Mouse (Mus musculus): ENCODE measurements around the gene Cops3. TPM values are rescaled to one million over a fixed set of nuclear protein-coding genes. Genes with fewer than 3 reads are reported as not detected.

Gene Cops3
- polyA plus RNA-seq, 1 experiment from 2014 or later, result 180 TPM

DNA sequence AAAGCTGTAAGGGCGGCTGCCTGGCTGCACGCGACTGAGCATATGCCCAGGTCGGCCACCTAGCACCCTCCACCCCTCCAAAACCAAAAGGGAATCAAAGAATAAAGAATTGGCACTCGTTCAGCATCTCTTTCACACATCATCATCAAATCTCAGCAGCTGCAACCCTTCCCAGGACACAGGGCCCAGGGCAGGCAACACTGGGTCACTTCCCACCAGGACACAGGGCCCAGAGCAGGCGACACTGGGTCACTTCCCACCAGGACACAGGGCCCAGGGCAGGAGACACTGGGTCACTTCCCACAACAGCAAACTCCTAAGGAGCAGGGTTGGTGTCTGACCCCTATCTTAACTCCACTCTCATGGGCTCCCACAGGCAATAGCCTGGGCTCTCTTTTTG, 46.2 kb downstream of the Cops3 start:
- no peak for DNase-seq (ENCODE audit: low spot score)
- no peak overlapping the region for H3K27ac ChIP-seq (replicated peaks; ENCODE audit: low read depth, low read length)
- no peak overlapping the region for H3K4me2 ChIP-seq (ENCODE audit: low read depth, low read length)
- H3K4me3 ChIP-seq (ENCODE audit: low read depth, low read length), result no peak overlapping the region
- 94% methylated on average over 6 of the region's 6 CpGs for WGBS
- no peaks in the 10 kb centered on the region for H3K4me1 ChIP-seq (ENCODE audit: control insufficient read depth, insufficient read depth, low read length)
- H3K36me3 ChIP-seq (ENCODE audit: control insufficient read depth, insufficient read depth, low read length), result peaks cover 74% of the 10 kb centered on the region
- no peak for ATAC-seq (ENCODE audit: low read depth)
- no peak overlapping the region for H3K9ac ChIP-seq (ENCODE audit: low read depth, low read length)
- H3K9me3 ChIP-seq (ENCODE audit: control insufficient read depth, low read length), result no peaks in the 10 kb centered on the region
- no peaks in the 10 kb centered on the region for H3K27me3 ChIP-seq (replicated peaks; ENCODE audit: control insufficient read depth, insufficient read depth, low read length)

DNA sequence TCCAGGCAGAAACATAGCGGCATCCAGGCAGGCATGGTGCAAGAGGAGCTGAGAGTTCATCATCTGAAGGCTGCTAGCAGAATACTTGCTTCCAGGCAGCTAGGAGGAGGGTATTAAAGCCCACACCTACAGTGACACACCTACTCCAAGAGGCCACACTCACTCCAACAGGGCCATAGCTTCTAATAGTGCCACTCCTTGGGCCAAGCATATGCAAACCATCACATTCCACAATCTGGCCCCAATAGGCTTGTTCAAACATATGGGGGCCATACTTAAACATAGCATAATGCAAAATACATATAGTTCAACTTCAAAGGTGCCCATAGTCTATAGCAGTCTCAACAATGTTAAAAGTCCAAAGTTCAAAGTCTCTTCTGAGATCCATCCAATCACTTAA, 50.3 kb downstream of the Cops3 start:
- Histone ChIP-seq H3K27me3 (replicated peaks; ENCODE audit: control insufficient read depth, insufficient read depth, low read length) (0 out of 2 replicates have a peak, but pooled peaks cover 3% of the 10 kb centered on the region), H3K4me1 (ENCODE audit: control insufficient read depth, insufficient read depth, low read length) (peaks cover 4% of the 10 kb centered on the region; the same call in 1 of the 2 replicates), H3K9me3 (ENCODE audit: control insufficient read depth, low read length) (no peaks in the 10 kb centered on the region), H3K27ac (replicated peaks; ENCODE audit: low read depth, low read length) (no peak overlapping the region), H3K4me2 (ENCODE audit: low read depth, low read length) (no peak overlapping the region), H3K4me3 (ENCODE audit: low read depth, low read length) (no peak overlapping the region), H3K36me3 (ENCODE audit: control insufficient read depth, insufficient read depth, low read length) (peaks cover 33% of the 10 kb centered on the region), H3K9ac (ENCODE audit: low read depth, low read length) (no peak overlapping the region)
- 94% methylated on average over 1 of the region's 1 CpGs for WGBS
- ATAC-seq (ENCODE audit: low read depth) (no peak), DNase-seq (ENCODE audit: low spot score) (no peak)

- H3K27ac ChIP-seq (replicated peaks; ENCODE audit: low read depth, low read length), result no peak within 1 kb of the TSS
- 1% methylated on average over 16 of the region's 51 CpGs for WGBS
Measured at GRCm38 (mm10) chr11:59787199-59787781, 52.3 kb downstream of the Cops3 start, which contains the start of gene Pld6. Gene Pld6 (minus strand): TSS chr11:59787645.

DNA sequence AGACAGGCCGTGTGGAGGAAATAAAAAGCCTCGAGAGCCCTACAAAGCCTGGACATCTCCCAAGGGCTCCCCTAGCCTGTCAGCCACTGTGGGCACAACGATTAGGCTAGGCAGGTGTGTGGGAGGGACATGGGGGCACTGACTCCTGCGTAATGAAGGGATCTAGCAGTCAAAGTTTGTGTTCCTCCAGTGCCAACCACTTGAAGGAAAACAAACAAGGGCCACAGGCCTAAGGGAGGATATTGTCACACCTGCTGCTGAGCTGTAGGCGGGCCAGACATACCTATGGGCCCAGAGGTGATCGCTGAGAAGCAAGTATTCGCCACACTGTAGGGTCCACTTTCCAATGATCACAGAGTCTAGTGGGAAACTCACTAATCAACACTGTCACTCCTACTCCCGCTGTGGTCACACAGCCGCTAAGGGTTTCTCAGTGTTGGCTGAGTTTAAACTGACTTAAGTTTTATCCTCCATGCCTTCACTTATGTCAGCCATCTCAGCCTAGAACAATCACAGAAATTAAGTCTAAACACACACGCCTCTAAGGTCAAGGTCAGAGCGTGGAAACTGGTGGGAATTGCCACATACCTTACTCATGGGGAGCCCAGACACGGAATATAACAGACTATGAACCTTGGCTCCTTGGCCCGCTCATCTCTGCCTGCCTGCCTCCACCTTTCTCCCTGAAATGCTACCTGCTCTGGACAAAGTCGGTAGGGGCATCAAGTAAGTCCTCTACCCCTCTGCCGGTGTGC, 53.0 kb downstream of the Cops3 start:
- WGBS, result 45% methylated on average over 15 of the region's 15 CpGs
- peak overlapping the region; percentile 98 for H3K4me2 ChIP-seq (ENCODE audit: low read depth, low read length)
- ATAC-seq (ENCODE audit: low read depth) (no peak), DNase-seq (ENCODE audit: low spot score) (no peak)
- peaks cover 4% of the 10 kb centered on the region; the same call in 1 of the 2 replicates for H3K4me1 ChIP-seq (ENCODE audit: control insufficient read depth, insufficient read depth, low read length)
- no peaks in the 10 kb centered on the region for H3K9me3 ChIP-seq (ENCODE audit: control insufficient read depth, low read length)
- 0 out of 2 replicates have a peak, but pooled peaks cover 3% of the 10 kb centered on the region for H3K27me3 ChIP-seq (replicated peaks; ENCODE audit: control insufficient read depth, insufficient read depth, low read length)
- H3K9ac ChIP-seq (ENCODE audit: low read depth, low read length), result peak overlapping the region; percentile 58
- H3K27ac ChIP-seq (replicated peaks; ENCODE audit: low read depth, low read length), result no peak overlapping the region
- peaks cover 7% of the 10 kb centered on the region for H3K36me3 ChIP-seq (ENCODE audit: control insufficient read depth, insufficient read depth, low read length)
- peak overlapping the region; percentile 47 for H3K4me3 ChIP-seq (ENCODE audit: low read depth, low read length)

More at GRCm38 (mm10) chr11:59787199-59787781, 52.3 kb downstream of the Cops3 start, which contains the start of gene Pld6:
- peaks cover 13% of the 10 kb centered on the region for H3K36me3 ChIP-seq (ENCODE audit: control insufficient read depth, insufficient read depth, low read length)
- no peaks in the 10 kb centered on the region for H3K9me3 ChIP-seq (ENCODE audit: control insufficient read depth, low read length)
- H3K4me2 ChIP-seq (ENCODE audit: low read depth, low read length), result peak within 1 kb of the TSS; percentile 98
- 0 out of 2 replicates have a peak, but pooled peaks cover 3% of the 10 kb centered on the region for H3K27me3 ChIP-seq (replicated peaks; ENCODE audit: control insufficient read depth, insufficient read depth, low read length)
- ATAC-seq (ENCODE audit: low read depth), result peak; percentile 84
- peaks cover 4% of the 10 kb centered on the region; the same call in 1 of the 2 replicates for H3K4me1 ChIP-seq (ENCODE audit: control insufficient read depth, insufficient read depth, low read length)
- H3K9ac ChIP-seq (ENCODE audit: low read depth, low read length), result peak within 1 kb of the TSS; percentile 58
- H3K4me3 ChIP-seq (ENCODE audit: low read depth, low read length), result peak within 1 kb of the TSS; percentile 47
- DNase-seq (ENCODE audit: low spot score), result peak; percentile 73

GRCm38 (mm10) chr11:59783591-59783990, 56.0 kb downstream of the Cops3 start:
- DNase-seq (ENCODE audit: low spot score) (no peak), ATAC-seq (ENCODE audit: low read depth) (no peak)
- Histone ChIP-seq H3K27me3 (replicated peaks; ENCODE audit: control insufficient read depth, insufficient read depth, low read length) (0 out of 2 replicates have a peak, but pooled peaks cover 3% of the 10 kb centered on the region), H3K9ac (ENCODE audit: low read depth, low read length) (no peak overlapping the region), H3K4me1 (ENCODE audit: control insufficient read depth, insufficient read depth, low read length) (peaks cover 4% of the 10 kb centered on the region; the same call in 1 of the 2 replicates), H3K27ac (replicated peaks; ENCODE audit: low read depth, low read length) (no peak overlapping the region), H3K4me2 (ENCODE audit: low read depth, low read length) (no peak overlapping the region), H3K4me3 (ENCODE audit: low read depth, low read length) (no peak overlapping the region), H3K36me3 (ENCODE audit: control insufficient read depth, insufficient read depth, low read length) (no peaks in the 10 kb centered on the region), H3K9me3 (ENCODE audit: control insufficient read depth, low read length) (no peaks in the 10 kb centered on the region)
- WGBS, result 85% methylated on average over 6 of the region's 6 CpGs

DNA sequence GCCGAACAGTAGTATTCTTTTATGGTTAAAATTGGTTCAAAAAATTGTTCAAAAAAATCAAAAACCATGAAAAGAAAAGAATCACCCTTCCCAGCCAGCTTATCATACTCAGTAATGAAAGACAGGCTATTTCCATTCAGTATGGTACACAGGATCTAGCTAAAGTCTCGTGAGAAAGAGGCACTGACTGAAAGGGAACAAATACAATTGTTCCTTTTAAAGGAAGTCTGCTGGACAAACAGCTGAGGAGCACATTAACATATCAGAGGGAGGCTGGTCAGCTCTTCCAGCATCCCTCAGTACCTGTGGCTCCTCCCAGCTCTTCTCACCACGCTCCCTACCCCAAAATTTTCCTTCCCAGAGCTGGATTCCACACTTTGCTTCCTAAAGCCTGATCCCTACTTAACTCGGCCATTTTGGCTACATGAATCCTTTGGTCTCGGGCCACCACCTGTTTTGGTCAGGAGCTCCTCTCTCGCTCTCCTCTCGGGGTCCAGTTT, 57.5 kb downstream of the Cops3 start:
- Histone ChIP-seq H3K9ac (ENCODE audit: low read depth, low read length) (no peak overlapping the region), H3K4me1 (ENCODE audit: control insufficient read depth, insufficient read depth, low read length) (no peaks in the 10 kb centered on the region; the same call in 1 of the 2 replicates), H3K4me2 (ENCODE audit: low read depth, low read length) (no peak overlapping the region), H3K4me3 (ENCODE audit: low read depth, low read length) (no peak overlapping the region), H3K27me3 (replicated peaks; ENCODE audit: control insufficient read depth, insufficient read depth, low read length) (0 out of 2 replicates have a peak, but pooled peaks cover 3% of the 10 kb centered on the region), H3K9me3 (ENCODE audit: control insufficient read depth, low read length) (no peaks in the 10 kb centered on the region), H3K36me3 (ENCODE audit: control insufficient read depth, insufficient read depth, low read length) (peaks cover 10% of the 10 kb centered on the region), H3K27ac (replicated peaks; ENCODE audit: low read depth, low read length) (no peak overlapping the region)
- 69% methylated on average over 7 of the region's 7 CpGs for WGBS
- ATAC-seq (ENCODE audit: low read depth), result no peak
- no peak for DNase-seq (ENCODE audit: low spot score)

DNA sequence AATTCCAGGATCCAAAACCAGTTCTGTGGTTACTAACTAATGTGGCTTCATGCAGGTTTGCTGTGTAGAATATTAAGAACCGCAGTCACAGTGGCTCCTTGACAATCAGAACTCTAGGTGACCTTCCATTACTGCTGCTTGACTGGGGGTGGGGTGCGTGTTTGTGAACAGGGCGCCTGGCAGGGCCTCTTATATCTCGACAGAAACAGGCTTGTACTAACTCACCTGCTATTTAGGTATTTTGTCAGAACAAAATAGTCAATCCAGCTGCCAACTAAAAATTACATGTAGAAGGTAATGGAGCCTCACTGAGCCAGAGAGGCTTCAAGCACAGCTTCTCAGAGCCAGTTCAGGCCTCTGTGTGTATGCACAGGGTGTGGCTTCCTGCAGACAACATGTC, 59.4 kb downstream of the Cops3 start:
- no peaks in the 10 kb centered on the region for H3K4me1 ChIP-seq (ENCODE audit: control insufficient read depth, insufficient read depth, low read length)
- H3K27me3 ChIP-seq (replicated peaks; ENCODE audit: control insufficient read depth, insufficient read depth, low read length), result no peaks in the 10 kb centered on the region
- no peak overlapping the region for H3K4me3 ChIP-seq (ENCODE audit: low read depth, low read length)
- H3K27ac ChIP-seq (replicated peaks; ENCODE audit: low read depth, low read length), result no peak overlapping the region
- no peaks in the 10 kb centered on the region for H3K9me3 ChIP-seq (ENCODE audit: control insufficient read depth, low read length)
- no peak for ATAC-seq (ENCODE audit: low read depth)
- no peak overlapping the region for H3K4me2 ChIP-seq (ENCODE audit: low read depth, low read length)
- peaks cover 28% of the 10 kb centered on the region for H3K36me3 ChIP-seq (ENCODE audit: control insufficient read depth, insufficient read depth, low read length)
- WGBS, result 79% methylated on average over 4 of the region's 4 CpGs
- H3K9ac ChIP-seq (ENCODE audit: low read depth, low read length), result no peak overlapping the region
- DNase-seq (ENCODE audit: low spot score), result no peak

- WGBS, result 79% methylated on average over 4 of the region's 4 CpGs
- H3K27ac ChIP-seq (replicated peaks; ENCODE audit: low read depth, low read length), result no peak overlapping the region
- no peak overlapping the region for H3K4me2 ChIP-seq (ENCODE audit: low read depth, low read length)
- no peak overlapping the region for H3K4me3 ChIP-seq (ENCODE audit: low read depth, low read length)
- no peaks in the 10 kb centered on the region for H3K4me1 ChIP-seq (ENCODE audit: control insufficient read depth, insufficient read depth, low read length)
- H3K9me3 ChIP-seq (ENCODE audit: control insufficient read depth, low read length), result no peaks in the 10 kb centered on the region
- no peak for ATAC-seq (ENCODE audit: low read depth)
- no peak overlapping the region for H3K9ac ChIP-seq (ENCODE audit: low read depth, low read length)
- peaks cover 36% of the 10 kb centered on the region for H3K36me3 ChIP-seq (ENCODE audit: control insufficient read depth, insufficient read depth, low read length)
- no peak for DNase-seq (ENCODE audit: low spot score)
- H3K27me3 ChIP-seq (replicated peaks; ENCODE audit: control insufficient read depth, insufficient read depth, low read length), result no peaks in the 10 kb centered on the region
Measured at GRCm38 (mm10) chr11:59779406-59779805, 60.2 kb downstream of the Cops3 start.
